Mouse (Mus musculus) megakaryocyte, embryonic 14.5 days (primary cell): ENCODE data around the gene Ttll11.

Experiments used
- FLI1 ChIP-seq: IDR thresholded peaks from 2 replicates; pipeline ENCODE4 v1.6.1; 2012; ENCODE audit warnings: low read length, inconsistent platforms, mixed read lengths
- GATA1 ChIP-seq: IDR thresholded peaks from 3 replicates; pipeline ENCODE4 v1.6.1; 2012; ENCODE audit warnings: mixed read lengths, low read length, inconsistent platforms, borderline replicate concordance

GRCm38 (mm10) chr2:35961593-35962127 lies 18.1 kb downstream of the Ttll11 start:
- TF ChIP-seq GATA1 (no peak), FLI1 (no peak)
